Mouse (Mus musculus): ENCODE measurements around the gene Ecm1.

- peak; percentile 28; the same call in 1 of the 2 replicates for TF ChIP-seq CTCF (IDR thresholded peaks at IDR 0.05; ENCODE audit: low read depth)
- no peak for TF ChIP-seq EP300 (optimal IDR thresholded peaks at IDR 0.05)
Observed at GRCm38 (mm10) chr3:95687524-95688421, 51.6 kb downstream of the Ecm1 start, which contains the start of gene Adamtsl4.

Data from stomach, postnatal 0 days (tissue).